Comparison of ENCODE assay signal across 8 mouse cellular contexts in the genomic region with DNA sequence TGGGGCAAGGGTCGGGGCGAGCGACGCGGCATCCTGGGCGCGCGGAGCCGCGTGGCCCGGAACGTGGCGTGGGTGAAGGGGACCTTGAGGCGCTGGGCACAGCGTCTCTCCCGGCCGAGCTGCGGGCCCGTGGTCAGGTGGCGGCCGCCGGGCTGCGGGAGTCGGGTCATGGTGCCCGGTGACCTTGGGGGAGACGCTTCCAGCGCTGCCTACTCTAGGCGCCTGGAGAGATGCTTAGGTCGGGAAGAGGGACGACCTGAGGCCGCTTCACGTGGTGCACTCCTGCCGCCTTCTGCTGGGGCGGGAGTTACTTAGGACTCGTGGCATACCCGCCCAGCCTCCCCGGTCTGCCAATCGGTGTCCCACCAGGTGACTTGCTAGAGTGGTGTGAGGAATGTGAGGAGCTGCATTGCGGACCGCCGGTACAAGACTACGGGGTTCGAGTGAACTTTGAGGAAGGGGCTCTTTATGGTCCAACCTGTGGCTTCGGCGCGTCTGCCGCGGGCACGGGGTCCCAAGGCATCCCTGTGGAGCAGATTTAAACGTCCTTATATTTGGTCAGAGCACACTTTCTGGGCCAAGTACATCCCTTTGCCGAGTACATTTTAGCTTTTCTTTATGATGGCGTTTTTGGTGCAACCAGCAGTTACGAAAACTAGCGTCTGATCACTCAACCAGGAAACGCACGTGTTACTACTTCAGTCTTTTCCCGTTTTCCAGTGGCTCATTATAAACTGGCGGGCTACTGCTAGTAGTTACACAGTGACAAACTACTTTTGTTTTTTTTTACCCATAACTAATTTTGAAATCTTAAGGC. TPM values are rescaled to one million over a fixed set of nuclear protein-coding genes. Genes with fewer than 3 reads are reported as not detected.
DNase-seq lines count a peak whose midpoint lies in the region; ATAC-seq lines count a peak whose summit lies in the region.

No protein-coding gene starts in this region.

- H3K9me3 ChIP-seq in intestine, embryonic 16.5 days (ENCODE audit: control insufficient read depth, low read length), result no peaks in the 10 kb centered on the region
- no peaks in the 10 kb centered on the region for H3K9me3 ChIP-seq in limb, embryonic 10.5 days (replicated peaks)
- no peaks in the 10 kb centered on the region for H3K9me3 ChIP-seq in midbrain, embryonic 11.5 days (ENCODE audit: control insufficient read depth, low read length)

- H3K4me1 ChIP-seq in intestine, embryonic 16.5 days (ENCODE audit: control insufficient read depth, insufficient read depth, low read length), result no peaks in the 10 kb centered on the region; the same call in 1 of the 2 replicates
- H3K4me1 ChIP-seq in limb, embryonic 10.5 days, result peaks cover 34% of the 10 kb centered on the region
- peaks cover 7% of the 10 kb centered on the region; the same call in 1 of the 2 replicates for H3K4me1 ChIP-seq in midbrain, embryonic 11.5 days (ENCODE audit: control insufficient read depth, insufficient read depth, low read length)

- H3K27me3 ChIP-seq in intestine, embryonic 16.5 days (replicated peaks; ENCODE audit: control insufficient read depth, insufficient read depth, low read length), result no peaks in the 10 kb centered on the region
- H3K27me3 ChIP-seq in limb, embryonic 10.5 days (ENCODE audit: low read depth, poor library complexity, severe bottlenecking), result no peaks in the 10 kb centered on the region
- no peaks in the 10 kb centered on the region for H3K27me3 ChIP-seq in midbrain, embryonic 11.5 days (ENCODE audit: control insufficient read depth, insufficient read depth, low read length)

- H3K4me2 ChIP-seq in intestine, embryonic 16.5 days (ENCODE audit: low read depth, low read length), result peak overlapping the region; percentile 94
- H3K4me2 ChIP-seq in midbrain, embryonic 11.5 days, result peak overlapping the region; percentile 96

- under 1% methylated on average over 54 of the region's 58 CpGs for WGBS in intestine, embryonic 16.5 days
- WGBS in limb, embryonic 10.5 days, result under 1% methylated on average over 58 of the region's 58 CpGs
- under 1% methylated on average over 54 of the region's 58 CpGs for WGBS in midbrain, embryonic 11.5 days

- H3K9ac ChIP-seq in intestine, embryonic 16.5 days (ENCODE audit: low read depth, low read length), result peak overlapping the region; percentile 91
- peak overlapping the region; percentile 89 for H3K9ac ChIP-seq in midbrain, embryonic 11.5 days (ENCODE audit: low read length)

- peak; percentile 85 for DNase-seq in 3134 (ENCODE audit: extremely low read depth, insufficient read length, low spot score)
- DNase-seq in adrenal gland, adult (ENCODE audit: inconsistent age in 2 of 2, low spot score in 1 of 2), result peak; percentile 72 to 86
- peak; percentile 73 for DNase-seq in embryo, embryonic 9.5 days (ENCODE audit: extremely low spot score)
- DNase-seq in gastrocnemius, postnatal 4 days (ENCODE audit: low spot score in 2 of 2), result peak; percentile 29 to 54
- DNase-seq in limb, embryonic 10.5 days (ENCODE audit: low spot score), result peak; percentile 82
- DNase-seq in midbrain, embryonic 11.5 days (ENCODE audit: low spot score, missing footprints), result peak; percentile 93
- DNase-seq in spleen, adult 18-20 months, result peak; percentile 31 to 57

- peak overlapping the region; percentile 89 for H3K4me3 ChIP-seq in intestine, embryonic 16.5 days (ENCODE audit: low read length)
- peak overlapping the region; percentile 94 for H3K4me3 ChIP-seq in limb, embryonic 10.5 days
- peak overlapping the region; percentile 88 for H3K4me3 ChIP-seq in midbrain, embryonic 11.5 days (ENCODE audit: low read depth, low read length)

- H3K36me3 ChIP-seq in intestine, embryonic 16.5 days (ENCODE audit: control insufficient read depth, insufficient read depth, low read length), result no peaks in the 10 kb centered on the region
- H3K36me3 ChIP-seq in limb, embryonic 10.5 days, result no peaks in the 10 kb centered on the region
- no peaks in the 10 kb centered on the region for H3K36me3 ChIP-seq in midbrain, embryonic 11.5 days (ENCODE audit: control insufficient read depth, insufficient read depth, low read length)

- peak; percentile 71 for ATAC-seq in intestine, embryonic 16.5 days
- peak; percentile 63 for ATAC-seq in midbrain, embryonic 11.5 days (ENCODE audit: low FRiP score)

- H3K27ac ChIP-seq in intestine, embryonic 16.5 days (ENCODE audit: low read length), result peak overlapping the region; percentile 74
- peak overlapping the region; percentile 99 for H3K27ac ChIP-seq in limb, embryonic 10.5 days
- no peak overlapping the region for H3K27ac ChIP-seq in midbrain, embryonic 11.5 days (ENCODE audit: low read depth, low read length)

RNA-seq across cellular contexts. Expression of a gene that starts 0.7 kb away (rescaled TPM):
- total RNA-seq in gastrocnemius, postnatal 4 days (2021), result 10 to 100 TPM; 28.5 to 36.1 TPM
- polyA plus RNA-seq in intestine, embryonic 16.5 days (2015; fragmentation: Nextera tagmentation; extraction: Ambion mirVana), result 48.3 and 48.8 TPM in 2 replicates
- 53.5 and 59.6 TPM in 2 replicates for polyA plus RNA-seq in limb, embryonic 10.5 days (2016; fragmentation: Nextera tagmentation; extraction: Ambion mirVana)
- 31.9 and 36.3 TPM in 2 replicates for polyA plus RNA-seq in midbrain, embryonic 11.5 days (2014; fragmentation: Nextera tagmentation; extraction: Ambion mirVana)

Comparison
In these comparisons a context has a peak if more than half of its experiments do, and no peak if none do; other contexts are left out.
1. DNase-seq: peak in every context shown above with its lines; median percentile 93 in midbrain, embryonic 11.5 days; 85 in 3134; 82 in limb, embryonic 10.5 days; 79 in adrenal gland, adult; 73 in embryo, embryonic 9.5 days; 44 in spleen, adult 18-20 months; 42 in gastrocnemius, postnatal 4 days.